30 mouse cellular contexts compared by ENCODE assay signal in the genomic region with DNA sequence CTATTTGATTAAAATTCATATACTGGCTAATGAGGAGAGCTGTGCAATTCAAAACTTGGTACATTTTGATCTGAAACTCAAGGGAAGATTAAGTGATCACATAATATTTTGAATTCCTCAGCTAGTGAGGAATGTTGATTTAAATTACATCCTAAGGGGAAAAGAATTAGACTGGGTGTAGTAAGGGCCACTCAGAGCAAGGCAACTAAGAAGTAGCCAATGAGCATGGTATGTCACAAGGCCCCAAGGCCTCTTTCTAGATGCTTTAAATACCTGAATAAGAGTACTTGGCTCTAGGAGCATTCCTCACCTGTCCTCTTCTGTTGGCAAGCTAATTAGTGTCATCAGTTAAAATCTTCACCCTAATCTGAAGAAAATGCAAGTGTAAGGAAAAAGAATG.
"Had no signal": no experiment of that assay in that cellular context is flagged by ENCODE, and none has a peak within 500 bp of the region (broad histone marks: within the 10 kb centered on the region; RNA-seq: fewer than 3 reads in every experiment).

No protein-coding gene starts in this region.

- DNase-seq: left cerebral cortex, postnatal 4 days; liver; liver, embryonic 13.5 days; liver, postnatal 0 days; lung, adult 2 months; lung, embryonic 14.5 days; lung, postnatal 10 days; lung, postnatal 14 days; lung, postnatal 36 days; lung, postnatal 4 days had no signal

- H3K36me3 ChIP-seq: limb, embryonic 10.5 days; limb, embryonic 12.5 days; limb, embryonic 13.5 days; limb, embryonic 15.5 days; liver, embryonic 12.5 days; liver, embryonic 13.5 days; liver, embryonic 15.5 days; lung, embryonic 15.5 days; midbrain, embryonic 10.5 days; midbrain, embryonic 12.5 days; midbrain, embryonic 13.5 days; midbrain, embryonic 15.5 days; neural tube, embryonic 12.5 days had no signal

- H3K27me3 ChIP-seq: limb, embryonic 12.5 days; limb, embryonic 13.5 days; limb, embryonic 15.5 days; liver, embryonic 12.5 days; liver, embryonic 13.5 days; liver, embryonic 15.5 days; lung, embryonic 15.5 days; megakaryocyte, embryonic 14.5 days; midbrain, embryonic 12.5 days; midbrain, embryonic 13.5 days; midbrain, embryonic 15.5 days; neural tube, embryonic 12.5 days had no signal

- H3K4me3 ChIP-seq: left cerebral cortex, adult 2 months; limb, embryonic 10.5 days; limb, embryonic 12.5 days; limb, embryonic 13.5 days; limb, embryonic 15.5 days; liver, embryonic 12.5 days; liver, embryonic 13.5 days; liver, embryonic 15.5 days; lung, embryonic 15.5 days; megakaryocyte, embryonic 14.5 days; midbrain, embryonic 10.5 days; midbrain, embryonic 12.5 days; midbrain, embryonic 13.5 days; midbrain, embryonic 15.5 days; myocyte; neural tube, embryonic 12.5 days had no signal

- H3K9me3 ChIP-seq: limb, embryonic 10.5 days; limb, embryonic 12.5 days; limb, embryonic 13.5 days; limb, embryonic 15.5 days; liver, embryonic 12.5 days; liver, embryonic 13.5 days; liver, embryonic 15.5 days; lung, embryonic 15.5 days; midbrain, embryonic 10.5 days; midbrain, embryonic 12.5 days; midbrain, embryonic 13.5 days; midbrain, embryonic 15.5 days; neural tube, embryonic 12.5 days had no signal

- H3K27ac ChIP-seq: left cerebral cortex, adult 2 months; limb, embryonic 10.5 days; limb, embryonic 12.5 days; limb, embryonic 13.5 days; limb, embryonic 15.5 days; liver, embryonic 12.5 days; liver, embryonic 13.5 days; liver, embryonic 14.5 days; liver, embryonic 15.5 days; lung, embryonic 15.5 days; macrophage; midbrain, embryonic 10.5 days; midbrain, embryonic 12.5 days; midbrain, embryonic 13.5 days; midbrain, embryonic 15.5 days; neural tube, embryonic 12.5 days had no signal

- H3K9ac ChIP-seq: limb, embryonic 12.5 days; limb, embryonic 13.5 days; limb, embryonic 15.5 days; liver, embryonic 12.5 days; liver, embryonic 13.5 days; liver, embryonic 14.5 days; liver, embryonic 15.5 days; liver, postnatal 0 days; lung, embryonic 14.5 days; lung, embryonic 15.5 days; midbrain, embryonic 12.5 days; midbrain, embryonic 13.5 days; midbrain, embryonic 15.5 days; neural tube, embryonic 12.5 days had no signal

- H3K4me1 ChIP-seq: limb, embryonic 10.5 days; limb, embryonic 12.5 days; limb, embryonic 13.5 days; limb, embryonic 15.5 days; liver, embryonic 12.5 days; liver, embryonic 13.5 days; liver, embryonic 15.5 days; lung, embryonic 15.5 days; megakaryocyte, embryonic 14.5 days; midbrain, embryonic 10.5 days; midbrain, embryonic 12.5 days; midbrain, embryonic 13.5 days; midbrain, embryonic 15.5 days; neural tube, embryonic 12.5 days had no signal

- H3K4me2 ChIP-seq: limb, embryonic 12.5 days; limb, embryonic 13.5 days; limb, embryonic 15.5 days; liver, embryonic 11.5 days; liver, embryonic 12.5 days; liver, embryonic 13.5 days; liver, embryonic 15.5 days; lung, embryonic 14.5 days; lung, embryonic 15.5 days; midbrain, embryonic 11.5 days; midbrain, embryonic 12.5 days; midbrain, embryonic 13.5 days; midbrain, embryonic 15.5 days; neural tube, embryonic 12.5 days had no signal

- ATAC-seq: liver, embryonic 12.5 days; liver, postnatal 0 days; midbrain, embryonic 13.5 days; midbrain, embryonic 15.5 days; midbrain, embryonic 16.5 days had no signal
